ENCODE assay signal across 9 mouse cellular contexts in genomic region chr2:53121797-53122196, GRCm38 (mm10).
A peak's percentile ranks its signal among the peaks of the same experiment; 100 is the strongest.
DNase-seq lines count a peak whose midpoint lies in the region; ATAC-seq lines count a peak whose summit lies in the region.
"Had no signal": no experiment of that assay in that cellular context is flagged by ENCODE, and none has a peak within 500 bp of the region (broad histone marks: within the 10 kb centered on the region; RNA-seq: fewer than 3 reads in every experiment).

No protein-coding gene starts in this region.

- H3K9ac ChIP-seq in heart, embryonic 11.5 days (ENCODE audit: low read depth, low read length) = no peak overlapping the region
- no peak overlapping the region for H3K9ac ChIP-seq in forebrain, embryonic 13.5 days
- H3K9ac ChIP-seq: liver, embryonic 15.5 days had no signal

- no peaks in the 10 kb centered on the region for H3K27me3 ChIP-seq in heart, embryonic 11.5 days (ENCODE audit: control insufficient read depth, insufficient read depth, low read length)
- H3K27me3 ChIP-seq in forebrain, embryonic 13.5 days = no peaks in the 10 kb centered on the region
- H3K27me3 ChIP-seq: liver, embryonic 15.5 days had no signal

- 68% methylated on average over 5 of the region's 5 CpGs for WGBS in heart, embryonic 11.5 days (ENCODE audit: insufficient replicate concordance)
- 74% methylated on average over 5 of the region's 5 CpGs for WGBS in forebrain, embryonic 13.5 days

- no peaks in the 10 kb centered on the region for H3K4me1 ChIP-seq in heart, embryonic 11.5 days (ENCODE audit: control insufficient read depth, insufficient read depth, low read length)
- no peaks in the 10 kb centered on the region for H3K4me1 ChIP-seq in forebrain, embryonic 13.5 days
- H3K4me1 ChIP-seq: liver, embryonic 15.5 days had no signal

- no peak overlapping the region for H3K4me2 ChIP-seq in heart, embryonic 11.5 days
- H3K4me2 ChIP-seq in forebrain, embryonic 13.5 days = no peak overlapping the region
- H3K4me2 ChIP-seq: liver, embryonic 15.5 days had no signal

- no peaks in the 10 kb centered on the region for H3K36me3 ChIP-seq in heart, embryonic 11.5 days (ENCODE audit: control insufficient read depth, insufficient read depth, low read length)
- H3K36me3 ChIP-seq in forebrain, embryonic 13.5 days (ENCODE audit: poor library complexity, severe bottlenecking) = peaks cover 67% of the 10 kb centered on the region
- H3K36me3 ChIP-seq: liver, embryonic 15.5 days had no signal

- no peak for ATAC-seq in heart, embryonic 11.5 days (replicated peaks; ENCODE audit: insufficient number of reproducible peaks, low FRiP score, low TSS enrichment)
- peak; percentile 32 for ATAC-seq in forebrain, embryonic 13.5 days
- peak; percentile 77 for ATAC-seq in megakaryocyte progenitor cell, adult 5-6 weeks (replicated peaks; ENCODE audit: poor library complexity)

- no peak overlapping the region for H3K4me3 ChIP-seq in heart, embryonic 11.5 days (ENCODE audit: low read depth, low read length)
- H3K4me3 ChIP-seq in forebrain, embryonic 13.5 days = no peak overlapping the region
- H3K4me3 ChIP-seq: liver, embryonic 15.5 days had no signal

- no peaks in the 10 kb centered on the region for H3K9me3 ChIP-seq in heart, embryonic 11.5 days (replicated peaks; ENCODE audit: control insufficient read depth, low read length)
- no peaks in the 10 kb centered on the region for H3K9me3 ChIP-seq in forebrain, embryonic 13.5 days (replicated peaks)
- H3K9me3 ChIP-seq: liver, embryonic 15.5 days had no signal

- DNase-seq in heart, adult 18-20 months = peak; percentile 9 to 64
- DNase-seq in CD4-positive, CD25-positive, alpha-beta regulatory T cell, adult 2 months (ENCODE audit: low read depth, low spot score) = peak; percentile 63
- DNase-seq in c-Kit-positive CD71-negative TER-119-negative erythroid progenitor cells, embryonic 14.5 days (ENCODE audit: low read depth) = peak; percentile 25
- DNase-seq in layer of hippocampus, adult 11-12 months (ENCODE audit: low spot score) = peak; percentile 58
- DNase-seq in telencephalon, adult 2 months (ENCODE audit: low read depth, low spot score) = peak; percentile 38

- H3K27ac ChIP-seq in heart, embryonic 11.5 days (ENCODE audit: low read depth, low read length) = no peak overlapping the region
- H3K27ac ChIP-seq in forebrain, embryonic 13.5 days = no peak overlapping the region
- H3K27ac ChIP-seq: liver, embryonic 15.5 days had no signal
